Mouse (Mus musculus) fat pad, adult 2 months (tissue): ENCODE measurements at regions not wholly inside any gene's neighbourhood (a gene's known extent, or its start where the extent isn't known, plus 50 kb on each side); places are given as distances from the start of the nearest gene placed in this dataset.

Experiments used
- DNase-seq: peaks from one replicate; pipeline ENCODE4 v3.0.0-alpha.2; 2011; ENCODE audit warnings: low read depth, low spot score; ENCODE audit errors: extremely low read depth

GRCm38 (mm10) chr4:32177933-32178639 is 60.5 kb upstream of the Bach2 start:
- no peak for DNase-seq

GRCm38 (mm10) chr4:32179707-32180241 is 58.8 kb upstream of the Bach2 start:
- DNase-seq = peak; percentile 94

DNA sequence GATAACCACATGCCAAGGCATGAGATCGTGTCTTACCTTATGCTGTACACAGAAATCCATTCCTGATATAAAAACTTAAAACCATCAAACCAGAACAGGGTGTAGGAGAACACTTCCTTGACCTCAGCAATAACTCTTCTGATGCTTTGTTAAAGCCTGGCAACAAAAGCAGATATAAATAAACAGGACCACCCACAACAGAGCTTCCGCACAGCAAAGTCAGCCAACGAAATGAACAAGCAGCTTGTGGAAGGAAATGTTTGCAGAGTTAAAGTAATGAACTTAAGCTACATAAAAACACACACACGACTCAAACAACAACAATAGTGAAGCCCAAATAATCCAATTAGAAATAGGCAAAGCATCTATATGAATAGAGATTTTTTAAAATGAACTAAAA is 54.8 kb upstream of the Bach2 start:
- DNase-seq = no peak

GRCm38 (mm10) chr4:32185986-32186385 is 52.6 kb upstream of the Bach2 start:
- DNase-seq = no peak

DNA sequence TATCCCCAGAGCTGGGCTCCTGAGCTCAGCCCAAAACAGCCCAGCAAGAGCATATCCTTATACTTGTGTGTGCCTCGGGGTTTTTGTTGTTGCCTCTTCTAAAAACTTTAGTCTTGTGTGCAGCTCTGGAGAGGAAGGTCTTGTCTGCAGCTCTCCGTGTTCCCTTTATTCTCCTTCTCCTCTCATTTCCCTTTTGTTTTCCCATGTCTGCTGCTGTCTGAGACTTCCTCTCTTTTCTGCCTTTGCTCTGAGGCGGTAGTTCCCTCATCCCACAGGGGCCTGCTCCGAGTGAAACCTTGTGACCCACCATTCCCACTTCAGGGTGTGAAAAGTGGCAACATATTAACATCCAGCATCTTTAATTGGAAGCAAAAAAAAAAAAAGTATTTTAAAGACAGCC is 51.5 kb upstream of the Bach2 start:
- DNase-seq = no peak

- no peak for DNase-seq
Measured at GRCm38 (mm10) chr4:32188076-32188475, 50.5 kb upstream of the Bach2 start.

DNA sequence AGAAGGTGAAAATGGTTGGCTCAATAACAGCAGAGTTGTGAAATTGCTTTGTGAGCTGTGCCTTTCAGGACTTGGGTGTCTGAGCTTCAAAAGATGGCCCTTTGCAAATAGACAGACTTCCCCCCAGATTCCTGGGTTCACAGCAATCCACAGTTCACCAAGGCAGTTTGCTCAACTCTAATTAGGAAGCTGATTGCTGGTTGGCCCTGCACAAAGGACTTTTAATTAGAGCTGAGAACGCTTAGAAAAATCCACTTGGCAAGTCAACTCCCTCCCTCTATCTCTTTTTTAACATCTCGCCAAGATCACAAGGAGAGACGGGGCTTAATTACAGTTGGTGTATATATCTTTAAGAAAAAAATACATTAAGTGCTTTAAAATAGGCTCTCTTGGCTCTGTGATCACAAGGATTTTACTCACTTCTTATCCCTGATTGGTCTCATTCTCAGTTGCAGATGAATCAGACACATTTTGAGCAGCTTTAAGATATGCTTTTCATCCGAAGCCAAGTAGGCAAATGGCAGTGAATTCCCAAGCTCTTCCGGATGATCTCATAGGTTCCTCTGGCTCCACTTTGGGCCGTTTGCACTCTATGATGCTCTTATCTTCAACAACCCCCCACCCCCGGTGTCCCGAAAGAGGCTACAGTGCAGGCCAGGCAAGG is 49.7 kb upstream of the Bach2 start:
- DNase-seq = no peak
